Mouse (Mus musculus): ENCODE measurements around the gene Esrrg.

- TF ChIP-seq CTCF (IDR thresholded peaks at IDR 0.05) (no peak), POLR2A (IDR thresholded peaks at IDR 0.05; ENCODE audit: insufficient read depth, low read depth, low read length) (no peak)
These were observed 401.3 kb downstream of the Esrrg start for GRCm38 (mm10) chr1:188009868-188010267.
